Mouse (Mus musculus) lung, embryonic 14.5 days (tissue): ENCODE results near the gene Hcfc1r1. TPM values are rescaled to one million over a fixed set of nuclear protein-coding genes. Genes with fewer than 3 reads are reported as not detected.
A peak's percentile ranks its signal among the peaks of the same experiment; 100 is the strongest.

Source experiments
- ATAC-seq: fragments of 200-750 bp; cut with Nextera tagmentation; 2 replicates; pipeline ENCODE4 v1.8.0; 2017; ENCODE audit warnings: mild to moderate bottlenecking, moderate TSS enrichment, moderate library complexity; ENCODE audit not compliant: insufficient read depth
- DNase-seq: peaks from one replicate; pipeline ENCODE4 v3.0.0-alpha.2; 2015
- H3K27ac ChIP-seq: fragments of 300-500 bp; sonication (generic); 2 replicates; pipeline ENCODE4 v1.5.1; 2014; ENCODE audit warnings: low read depth, mild to moderate bottlenecking, moderate library complexity
- H3K27me3 ChIP-seq: fragments of 300-500 bp; sonication (generic); 2 replicates; pipeline ENCODE4 v1.6.1; 2014; ENCODE audit warnings: low read length, control low read depth; ENCODE audit not compliant: insufficient read depth
- H3K36me3 ChIP-seq: fragments of 300-500 bp; sonication (generic); 2 replicates; pipeline ENCODE4 v1.6.1; 2014; ENCODE audit warnings: control low read depth; ENCODE audit not compliant: insufficient read depth
- H3K4me1 ChIP-seq: fragments of 300-500 bp; sonication (generic); 2 replicates; pipeline ENCODE4 v1.6.1; 2014; ENCODE audit warnings: antibody characterized with exemption, control low read depth; ENCODE audit not compliant: insufficient read depth
- H3K4me2 ChIP-seq: fragments of 300-500 bp; sonication (generic); 2 replicates; pipeline ENCODE4 v1.6.1; 2014; ENCODE audit warnings: mild to moderate bottlenecking
- H3K4me3 ChIP-seq: fragments of 300-500 bp; sonication (generic); 2 replicates; pipeline ENCODE4 v1.5.1; 2014; ENCODE audit warnings: low read depth, low read length
- H3K9ac ChIP-seq: fragments of 300-500 bp; sonication (generic); 2 replicates; pipeline ENCODE4 v1.6.1; 2014
- H3K9me3 ChIP-seq: fragments of 300-500 bp; sonication (generic); 2 replicates; pipeline ENCODE4 v1.6.1; 2016; ENCODE audit warnings: low read depth, low read length, control low read depth
- CTCF ChIP-seq: IDR thresholded peaks from 2 replicates; pipeline ENCODE4 v1.5.1; 2016; ENCODE audit warnings: antibody characterized with exemption, low read depth
- WGBS: fragments of 180-500 bp; shearing (Covaris S2); extraction: QIAGEN DNeasy Blood & Tissue Kit; methylation state at CpG from one replicate; pipeline ENCODE4 v1.1.7; 2014; 5-methylcytosine and 5-hydroxymethylcytosine counted together
- polyA plus RNA-seq: library from polyadenylated mRNA; unstranded; fragments of >200 nt; fragmentation: Nextera tagmentation; extraction: Ambion mirVana; gene quantifications from 2 replicates; pipeline ENCODE4 v1.2.1, GENCODE M21; 2014

The Hcfc1r1 gene
- polyA plus RNA-seq, 1 experiment from 2014 or later: 63.8 TPM

DNA sequence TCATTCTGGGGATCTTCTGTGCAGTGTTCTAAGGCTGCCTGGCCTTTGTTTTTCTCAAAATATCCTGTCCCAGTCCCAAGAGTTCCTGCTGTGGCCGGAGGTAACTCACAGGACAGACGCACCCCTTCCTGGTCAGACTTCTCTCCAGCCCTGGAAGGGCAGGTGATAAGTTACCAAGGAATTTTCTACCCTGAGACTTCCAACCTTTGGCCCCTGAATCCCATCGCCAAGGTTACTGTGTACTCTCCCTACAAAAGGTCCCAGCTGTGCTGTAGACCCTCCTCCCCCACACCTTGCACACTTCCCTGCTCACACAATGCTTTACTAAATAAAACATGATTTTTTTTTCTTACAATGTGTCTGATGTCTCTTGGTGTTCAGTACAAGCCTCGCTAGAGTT is 8.7 kb downstream of the Hcfc1r1 start:
- Histone ChIP-seq H3K9ac (no peak overlapping the region; the same call in 1 of the 2 replicates), H3K27me3 (peaks cover 54% of the 10 kb centered on the region), H3K27ac (no peak overlapping the region), H3K36me3 (0 out of 2 replicates have a peak, but pooled peaks cover 3% of the 10 kb centered on the region), H3K4me2 (peak overlapping the region; percentile 59), H3K4me3 (no peak overlapping the region), H3K4me1 (peaks cover 3% of the 10 kb centered on the region; the same call in 1 of the 2 replicates), H3K9me3 (no peaks in the 10 kb centered on the region)
- ATAC-seq: no peak
- DNase-seq: no peak
- TF ChIP-seq CTCF: no peak
- WGBS: 34% methylated on average over 4 of the region's 4 CpGs

DNA sequence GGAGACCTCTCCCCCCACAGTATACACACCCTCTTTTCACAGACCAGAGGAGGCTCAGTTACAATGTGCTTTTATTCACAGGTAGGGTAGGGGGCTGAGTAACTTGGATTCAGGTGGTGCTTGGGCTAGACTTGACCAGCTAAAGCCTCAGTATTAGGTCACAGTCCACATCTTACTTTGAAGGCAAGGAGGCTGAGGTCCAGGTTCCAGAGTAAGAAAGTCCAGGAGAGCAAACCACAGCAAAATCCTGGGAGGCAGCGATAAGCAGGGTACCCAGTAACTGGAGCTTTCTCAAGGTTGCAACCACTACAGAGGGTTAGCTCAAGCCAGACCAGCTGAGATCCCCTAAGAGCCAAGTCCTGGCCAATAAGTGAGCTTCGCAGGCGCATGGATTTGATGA is 9.1 kb downstream of the Hcfc1r1 start:
- 50% methylated on average over 3 of the region's 3 CpGs for WGBS
- H3K27ac ChIP-seq: 0 out of 2 replicates have a peak overlapping the region, but pooled peaks have one; percentile 63
- H3K36me3 ChIP-seq: 0 out of 2 replicates have a peak, but pooled peaks cover 3% of the 10 kb centered on the region
- no peak for ATAC-seq
- H3K9me3 ChIP-seq: no peaks in the 10 kb centered on the region
- H3K4me2 ChIP-seq: peak overlapping the region; percentile 59
- peak overlapping the region; percentile 20 for H3K9ac ChIP-seq
- peaks cover 3% of the 10 kb centered on the region; the same call in 1 of the 2 replicates for H3K4me1 ChIP-seq
- DNase-seq: no peak
- H3K27me3 ChIP-seq: peaks cover 54% of the 10 kb centered on the region
- H3K4me3 ChIP-seq: peak overlapping the region; percentile 8; the same call in 1 of the 2 replicates
- no peak for TF ChIP-seq CTCF

DNA sequence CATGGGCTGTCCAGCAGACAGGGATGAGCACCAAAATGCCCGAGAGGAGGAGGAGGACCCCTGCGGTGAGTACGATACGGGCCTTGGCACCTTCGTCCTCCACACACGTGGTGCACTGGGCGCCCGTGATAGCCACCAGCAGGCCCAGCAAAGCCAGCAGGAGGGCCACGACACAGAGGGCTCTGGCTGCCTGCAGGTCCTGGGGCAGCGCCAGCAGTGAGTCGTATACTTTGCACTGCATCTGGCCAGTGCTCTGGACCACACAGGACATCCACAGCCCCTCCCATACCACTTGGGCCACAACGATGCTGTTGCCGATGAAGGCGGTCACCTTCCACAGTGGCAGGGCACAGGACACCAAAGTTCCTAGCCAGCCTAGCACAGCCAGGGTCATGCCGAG is 9.8 kb downstream of the Hcfc1r1 start:
- ATAC-seq (peak; percentile 11), DNase-seq (no peak)
- Histone ChIP-seq H3K27ac (peak overlapping the region; percentile 63), H3K9ac (peak overlapping the region; percentile 20; the same call in 1 of the 2 replicates), H3K4me2 (peak overlapping the region; percentile 59), H3K4me1 (peaks cover 3% of the 10 kb centered on the region; the same call in 1 of the 2 replicates), H3K9me3 (no peaks in the 10 kb centered on the region), H3K27me3 (peaks cover 54% of the 10 kb centered on the region), H3K4me3 (peak overlapping the region; percentile 8; the same call in 1 of the 2 replicates), H3K36me3 (0 out of 2 replicates have a peak, but pooled peaks cover 3% of the 10 kb centered on the region)
- 21% methylated on average over 15 of the region's 15 CpGs for WGBS
- TF ChIP-seq CTCF: no peak

DNA sequence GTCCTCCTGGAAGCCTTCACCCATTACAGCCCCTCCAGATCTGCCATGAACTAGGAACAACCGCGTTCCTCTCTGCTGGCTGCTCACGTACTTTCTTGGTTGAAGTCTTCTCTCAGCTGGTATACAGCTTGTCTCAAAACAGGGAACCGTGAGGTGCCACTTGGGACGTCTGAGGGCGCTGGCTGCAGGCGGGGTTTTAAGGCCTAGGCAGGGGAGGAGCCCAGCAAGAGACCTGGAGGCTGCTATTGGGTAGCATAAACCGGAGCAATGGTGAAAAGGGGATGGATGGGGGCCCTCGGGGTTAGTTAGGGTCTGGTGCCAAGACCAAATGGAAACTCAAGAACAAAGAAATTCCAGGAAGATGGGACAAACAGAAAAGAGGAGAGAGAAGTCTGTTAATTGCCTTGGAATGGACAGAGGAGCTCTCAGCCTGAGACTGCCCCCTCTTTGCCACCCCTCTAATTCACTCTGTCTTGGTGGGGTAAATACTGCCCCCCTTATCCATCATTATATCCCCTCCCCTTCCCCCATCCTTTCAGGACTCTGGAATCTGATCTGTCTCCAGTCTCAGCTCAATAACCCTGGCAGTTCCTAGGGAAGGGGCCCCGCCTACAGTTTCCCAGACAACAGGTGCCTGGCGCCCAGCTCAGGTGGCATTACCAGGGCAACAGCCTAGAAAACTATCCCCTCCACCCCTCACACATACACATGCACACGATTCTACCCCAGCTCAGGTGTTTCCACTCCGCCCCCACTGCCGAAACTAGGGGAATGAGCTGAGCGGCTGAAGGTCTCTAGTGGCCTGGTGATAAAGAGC is 10.7 kb downstream of the Hcfc1r1 start, which contains the start of gene Cldn9:
Cldn9 (minus strand) TSS at position 171 of the 817 bp plus-strand sequence.
- ATAC-seq: peak; percentile 87
- WGBS: 20% methylated on average over 15 of the region's 15 CpGs
- no peaks in the 10 kb centered on the region for H3K9me3 ChIP-seq
- TF ChIP-seq CTCF: no peak
- H3K27ac ChIP-seq: peak within 1 kb of the TSS; percentile 78
- H3K4me1 ChIP-seq: peaks cover 3% of the 10 kb centered on the region; the same call in 1 of the 2 replicates
- H3K27me3 ChIP-seq: peaks cover 50% of the 10 kb centered on the region
- peak within 1 kb of the TSS; percentile 59 for H3K4me2 ChIP-seq
- DNase-seq: peak; percentile 61
- H3K36me3 ChIP-seq: 0 out of 2 replicates have a peak, but pooled peaks cover 3% of the 10 kb centered on the region
- H3K4me3 ChIP-seq: peak within 1 kb of the TSS; percentile 8; the same call in 1 of the 2 replicates
- H3K9ac ChIP-seq: peak within 1 kb of the TSS; percentile 20; the same call in 1 of the 2 replicates

- Histone ChIP-seq H3K4me2 (0 out of 2 replicates have a peak overlapping the region, but pooled peaks have one; percentile 4), H3K4me1 (peaks cover 8% of the 10 kb centered on the region), H3K4me3 (no peak overlapping the region), H3K36me3 (no peaks in the 10 kb centered on the region), H3K9me3 (no peaks in the 10 kb centered on the region), H3K27ac (peak overlapping the region; percentile 58), H3K27me3 (peaks cover 6% of the 10 kb centered on the region; the same call in 1 of the 2 replicates), H3K9ac (no peak overlapping the region)
- TF ChIP-seq CTCF: no peak
- 42% methylated on average over 1 of the region's 1 CpGs for WGBS
- DNase-seq: peak; percentile 54
- peak; percentile 38; the same call in 1 of the 2 replicates for ATAC-seq
Observed at GRCm38 (mm10) chr17:23694491-23694890, 21.1 kb downstream of the Hcfc1r1 start.

DNA sequence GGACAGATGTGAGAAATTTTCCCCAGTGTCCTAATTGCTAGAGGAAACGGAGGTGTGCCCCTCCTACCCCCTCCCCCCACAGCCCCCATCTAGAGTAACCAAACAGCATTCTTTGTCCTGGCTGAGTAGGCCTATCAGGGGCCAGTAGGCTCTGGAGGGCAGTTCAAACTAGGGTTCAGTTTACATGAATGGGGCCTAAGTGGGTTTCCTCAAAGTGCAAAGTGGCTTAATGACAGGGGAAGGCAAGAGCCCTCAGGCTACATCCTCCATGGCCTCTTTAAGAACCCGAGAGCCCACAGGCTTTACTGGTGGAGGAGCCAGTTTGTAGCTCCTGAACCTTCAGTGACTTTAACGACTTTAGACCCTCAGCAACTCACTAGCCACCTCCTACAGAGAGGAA is 22.4 kb downstream of the Hcfc1r1 start:
- ATAC-seq (peak; percentile 65), DNase-seq (peak; percentile 53)
- Histone ChIP-seq H3K4me3 (no peak overlapping the region), H3K9ac (no peak overlapping the region), H3K27ac (peak overlapping the region; percentile 67), H3K9me3 (no peaks in the 10 kb centered on the region), H3K36me3 (no peaks in the 10 kb centered on the region), H3K4me2 (no peak overlapping the region), H3K27me3 (peaks cover 11% of the 10 kb centered on the region), H3K4me1 (peaks cover 8% of the 10 kb centered on the region)
- TF ChIP-seq CTCF: no peak
- 11% methylated on average over 3 of the region's 3 CpGs for WGBS
